Mouse (Mus musculus) lung, postnatal 0 days (tissue): ENCODE data around the gene Mrpl49.

Experiments used
- CTCF ChIP-seq: IDR thresholded peaks from 2 replicates; pipeline ENCODE4 v1.5.1; 2016; ENCODE audit warnings: antibody characterized with exemption, mild to moderate bottlenecking
- EP300 ChIP-seq: IDR thresholded peaks from 2 replicates; pipeline ENCODE4 v1.6.1; 2016; ENCODE audit warnings: antibody characterized with exemption, mild to moderate bottlenecking, control low read depth

GRCm38 (mm10) chr19:6105586-6105985 lies 48.0 kb upstream of the Mrpl49 start, which contains the start of gene Naaladl1:
- TF ChIP-seq EP300 (no peak), CTCF (no peak)
